Mouse (Mus musculus): ENCODE results near the gene Pde11a.
A peak's percentile ranks its signal among the peaks of the same experiment; 100 is the strongest.

Pde11a gene

GRCm38 (mm10) chr2:76053748-76054331 lies 284.7 kb downstream of the Pde11a start:
- no peak for DNase-seq (ENCODE audit: low spot score)

GRCm38 (mm10) chr2:76052897-76053505 lies 285.6 kb downstream of the Pde11a start:
- DNase-seq (ENCODE audit: low spot score), result no peak

GRCm38 (mm10) chr2:76051385-76051784 lies 287.2 kb downstream of the Pde11a start:
- DNase-seq (ENCODE audit: low spot score), result no peak

- no peak for DNase-seq (ENCODE audit: low spot score)
Observed at GRCm38 (mm10) chr2:76050911-76051310, 287.7 kb downstream of the Pde11a start.

GRCm38 (mm10) chr2:76050092-76050491 lies 288.5 kb downstream of the Pde11a start:
- DNase-seq (ENCODE audit: low spot score), result no peak

GRCm38 (mm10) chr2:76049529-76049928 lies 289.0 kb downstream of the Pde11a start:
- DNase-seq (ENCODE audit: low spot score), result no peak

- no peak for DNase-seq (ENCODE audit: low spot score)
Observed at GRCm38 (mm10) chr2:76047740-76048139, 290.8 kb downstream of the Pde11a start.

GRCm38 (mm10) chr2:76042210-76042609 lies 296.4 kb downstream of the Pde11a start:
- DNase-seq (ENCODE audit: low spot score), result no peak

GRCm38 (mm10) chr2:76040116-76040515 lies 298.5 kb downstream of the Pde11a start:
- DNase-seq (ENCODE audit: low spot score), result no peak

- peak; percentile 79 for DNase-seq (ENCODE audit: low spot score)
Observed at GRCm38 (mm10) chr2:76030080-76030479, 308.5 kb downstream of the Pde11a start.

GRCm38 (mm10) chr2:76029081-76029901 lies 309.3 kb downstream of the Pde11a start:
- peak; percentile 89 for DNase-seq (ENCODE audit: low spot score)

- peak; percentile 55 for DNase-seq (ENCODE audit: low spot score)
Observed at GRCm38 (mm10) chr2:76016890-76017289, 321.7 kb downstream of the Pde11a start.

GRCm38 (mm10) chr2:76016136-76016535 lies 322.4 kb downstream of the Pde11a start:
- DNase-seq (ENCODE audit: low spot score), result no peak

- DNase-seq (ENCODE audit: low spot score), result no peak
Observed at GRCm38 (mm10) chr2:76015460-76015859, 323.1 kb downstream of the Pde11a start.

- no peak for DNase-seq (ENCODE audit: low spot score)
Observed at GRCm38 (mm10) chr2:76014659-76015058, 323.9 kb downstream of the Pde11a start.

GRCm38 (mm10) chr2:76006194-76006593 lies 332.4 kb downstream of the Pde11a start:
- peak; percentile 45 for DNase-seq (ENCODE audit: low spot score)

- DNase-seq (ENCODE audit: low spot score), result peak; percentile 64
Observed at GRCm38 (mm10) chr2:76002899-76003298, 335.7 kb downstream of the Pde11a start.

GRCm38 (mm10) chr2:76001392-76001791 lies 337.2 kb downstream of the Pde11a start:
- DNase-seq (ENCODE audit: low spot score), result peak; percentile 82

- peak; percentile 62 for DNase-seq (ENCODE audit: low spot score)
Observed at GRCm38 (mm10) chr2:75999636-76000035, 338.9 kb downstream of the Pde11a start.

GRCm38 (mm10) chr2:75998692-75999091 lies 339.9 kb downstream of the Pde11a start:
- peak; percentile 47 for DNase-seq (ENCODE audit: low spot score)

GRCm38 (mm10) chr2:75997726-75998125 lies 340.8 kb downstream of the Pde11a start:
- DNase-seq (ENCODE audit: low spot score), result peak; percentile 70

GRCm38 (mm10) chr2:75994841-75995240 lies 343.7 kb downstream of the Pde11a start:
- DNase-seq (ENCODE audit: low spot score), result no peak

- DNase-seq (ENCODE audit: low spot score), result peak; percentile 68
Observed at GRCm38 (mm10) chr2:75991581-75992205, 346.9 kb downstream of the Pde11a start.

All from embryo, embryonic 10 days (tissue).